Mouse (Mus musculus): ENCODE results near the gene Dnajc22. TPM values are rescaled to one million over a fixed set of nuclear protein-coding genes. Genes with fewer than 3 reads are reported as not detected.

The Dnajc22 gene
- polyA plus RNA-seq, 1 experiment = 0.78 TPM

DNA sequence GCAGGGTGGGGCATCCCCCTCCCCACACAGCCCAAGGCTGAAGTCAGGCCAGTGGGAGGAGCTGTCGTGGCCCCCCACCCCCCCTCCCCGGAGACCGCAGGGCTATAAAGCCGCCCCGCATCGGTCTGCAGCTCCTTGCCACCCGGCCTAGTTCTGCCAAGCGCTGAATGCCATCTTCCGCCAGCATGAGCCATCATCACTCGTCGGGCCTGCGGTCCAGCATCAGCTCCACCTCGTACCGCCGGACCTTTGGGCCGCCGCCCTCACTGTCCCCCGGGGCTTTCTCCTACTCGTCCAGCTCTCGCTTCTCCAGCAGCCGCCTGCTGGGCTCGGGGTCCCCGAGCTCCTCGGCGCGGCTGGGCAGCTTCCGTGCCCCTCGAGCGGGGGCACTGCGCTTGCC is 37.9 kb upstream of the Dnajc22 start, which contains the start of gene Prph:
Gene Prph (plus strand): TSS at position 135 of the 400 bp plus-strand sequence.
- Histone ChIP-seq H3K4me2 (ENCODE audit: low read depth) (peak within 1 kb of the TSS; percentile 85), H3K4me3 (peak within 1 kb of the TSS; percentile 6), H3ac (ENCODE audit: control insufficient read depth, insufficient read length) (no peak within 1 kb of the TSS), H3K36me3 (ENCODE audit: control insufficient read depth, insufficient read depth) (no peaks in the 10 kb centered on the region), H3K27me3 (ENCODE audit: control insufficient read depth, insufficient read depth, insufficient read length) (peaks cover 36% of the 10 kb centered on the region), H3K79me2 (ENCODE audit: control insufficient read depth, insufficient read depth) (no peaks in the 10 kb centered on the region)
- TF ChIP-seq CEBPB (IDR thresholded peaks at IDR 0.05; ENCODE audit: insufficient read depth, poor library complexity, severe bottlenecking) = no peak
- no peak for TF ChIP-seq TCF12 (IDR thresholded peaks at IDR 0.05; ENCODE audit: insufficient read depth, poor library complexity, severe bottlenecking)
- TF ChIP-seq REST (IDR thresholded peaks at IDR 0.05; ENCODE audit: insufficient read depth, insufficient read length) = no peak
- TF ChIP-seq MYOG (IDR thresholded peaks at IDR 0.05; ENCODE audit: control insufficient read depth in 1 of 3, insufficient read depth in 1 of 3, insufficient read length in 2 of 3, low read depth in 2 of 3) = no peak
- TF ChIP-seq TCF3 (IDR thresholded peaks at IDR 0.05; ENCODE audit: insufficient read length, low read depth) = no peak
- TF ChIP-seq USF1 (IDR thresholded peaks at IDR 0.05; ENCODE audit: low read depth) = no peak
- no peak for TF ChIP-seq MYOD1 (IDR thresholded peaks at IDR 0.05; ENCODE audit: control insufficient read depth in 1 of 3, insufficient read length in 2 of 3, low read depth in 2 of 3)

DNA sequence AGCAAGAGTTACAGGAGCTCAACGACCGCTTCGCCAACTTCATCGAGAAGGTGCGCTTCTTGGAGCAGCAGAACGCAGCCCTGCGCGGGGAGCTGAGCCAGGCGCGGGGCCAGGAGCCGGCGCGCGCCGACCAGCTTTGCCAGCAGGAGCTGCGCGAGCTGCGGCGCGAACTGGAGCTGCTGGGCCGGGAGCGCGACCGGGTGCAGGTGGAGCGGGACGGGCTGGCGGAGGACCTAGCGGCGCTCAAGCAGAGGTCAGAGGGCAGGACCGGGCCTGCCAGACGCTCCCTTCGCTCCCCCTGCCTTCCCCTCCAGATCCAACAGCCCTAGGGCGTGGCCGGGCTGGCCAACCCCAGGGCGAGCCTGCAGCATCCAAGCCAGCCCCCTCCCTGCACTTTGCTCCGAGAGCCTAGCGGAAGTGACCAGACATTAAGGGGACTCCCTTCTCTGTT is 37.4 kb upstream of the Dnajc22 start:
- TF ChIP-seq TCF12 (IDR thresholded peaks at IDR 0.05; ENCODE audit: insufficient read depth, poor library complexity, severe bottlenecking) (no peak), TCF3 (IDR thresholded peaks at IDR 0.05; ENCODE audit: insufficient read length, low read depth) (no peak), POLR2AphosphoS2 (IDR thresholded peaks at IDR 0.05; ENCODE audit: insufficient read length, low read depth) (no peak), REST (IDR thresholded peaks at IDR 0.05; ENCODE audit: insufficient read depth, insufficient read length) (no peak), E2F4 (IDR thresholded peaks at IDR 0.05; ENCODE audit: insufficient read depth) (no peak), CEBPB (IDR thresholded peaks at IDR 0.05; ENCODE audit: insufficient read depth, poor library complexity, severe bottlenecking) (no peak), SRF (IDR thresholded peaks at IDR 0.05; ENCODE audit: control insufficient read depth, insufficient read length, low read depth) (no peak), MAX (IDR thresholded peaks at IDR 0.05; ENCODE audit: low read depth) (no peak)
- peaks cover 39% of the 10 kb centered on the region for H3K27me3 ChIP-seq (ENCODE audit: control insufficient read depth, insufficient read depth, insufficient read length)
- no peaks in the 10 kb centered on the region for H3K79me2 ChIP-seq (ENCODE audit: control insufficient read depth, insufficient read depth)
- H3K4me3 ChIP-seq = peak overlapping the region; percentile 6
- H3ac ChIP-seq (ENCODE audit: control insufficient read depth, insufficient read length) = no peak overlapping the region
- no peaks in the 10 kb centered on the region for H3K36me3 ChIP-seq (ENCODE audit: control insufficient read depth, insufficient read depth)
- H3K4me2 ChIP-seq (ENCODE audit: low read depth) = peak overlapping the region; percentile 85

GRCm38 (mm10) chr15:99056332-99056731 is 36.6 kb upstream of the Dnajc22 start:
- peak overlapping the region; percentile 6 for H3K4me3 ChIP-seq
- H3K79me2 ChIP-seq (ENCODE audit: control insufficient read depth, insufficient read depth) = no peaks in the 10 kb centered on the region
- H3K4me2 ChIP-seq (ENCODE audit: low read depth) = peak overlapping the region; percentile 85
- peaks cover 46% of the 10 kb centered on the region for H3K27me3 ChIP-seq (ENCODE audit: control insufficient read depth, insufficient read depth, insufficient read length)
- no peak overlapping the region for H3ac ChIP-seq (ENCODE audit: control insufficient read depth, insufficient read length)
- no peaks in the 10 kb centered on the region for H3K36me3 ChIP-seq (ENCODE audit: control insufficient read depth, insufficient read depth)
- TF ChIP-seq MAX (IDR thresholded peaks at IDR 0.05; ENCODE audit: low read depth) (no peak), MYOD1 (IDR thresholded peaks at IDR 0.05; ENCODE audit: control insufficient read depth in 1 of 3, insufficient read length in 2 of 3, low read depth in 2 of 3) (peak in 1 of 3 experiments; percentile 42)

- H3K27me3 ChIP-seq (ENCODE audit: control insufficient read depth, insufficient read depth, insufficient read length) = peaks cover 46% of the 10 kb centered on the region
- H3K36me3 ChIP-seq (ENCODE audit: control insufficient read depth, insufficient read depth) = no peaks in the 10 kb centered on the region
- no peaks in the 10 kb centered on the region for H3K79me2 ChIP-seq (ENCODE audit: control insufficient read depth, insufficient read depth)
- no peak overlapping the region for H3K4me3 ChIP-seq
- H3ac ChIP-seq (ENCODE audit: control insufficient read depth, insufficient read length) = no peak overlapping the region
- H3K4me2 ChIP-seq (ENCODE audit: low read depth) = no peak overlapping the region
- TF ChIP-seq POLR2A (IDR thresholded peaks at IDR 0.05; ENCODE audit: insufficient read length, low read depth) = no peak
- no peak for TF ChIP-seq TCF12 (IDR thresholded peaks at IDR 0.05; ENCODE audit: insufficient read depth, poor library complexity, severe bottlenecking)
- TF ChIP-seq MAX (IDR thresholded peaks at IDR 0.05; ENCODE audit: low read depth) = no peak
- no peak for TF ChIP-seq USF1 (IDR thresholded peaks at IDR 0.05; ENCODE audit: low read depth)
- no peak for TF ChIP-seq MYOD1 (IDR thresholded peaks at IDR 0.05; ENCODE audit: control insufficient read depth in 1 of 3, insufficient read length in 2 of 3, low read depth in 2 of 3)
- no peak for TF ChIP-seq E2F4 (IDR thresholded peaks at IDR 0.05; ENCODE audit: insufficient read depth)
- no peak for TF ChIP-seq MYOG (IDR thresholded peaks at IDR 0.05; ENCODE audit: control insufficient read depth in 1 of 3, insufficient read depth in 1 of 3, insufficient read length in 2 of 3, low read depth in 2 of 3)
- no peak for TF ChIP-seq TCF3 (IDR thresholded peaks at IDR 0.05; ENCODE audit: insufficient read length, low read depth)
- no peak for TF ChIP-seq POLR2AphosphoS2 (IDR thresholded peaks at IDR 0.05; ENCODE audit: insufficient read length, low read depth)
- TF ChIP-seq SRF (IDR thresholded peaks at IDR 0.05; ENCODE audit: control insufficient read depth, insufficient read length, low read depth) = no peak
- TF ChIP-seq REST (IDR thresholded peaks at IDR 0.05; ENCODE audit: insufficient read depth, insufficient read length) = no peak
- TF ChIP-seq CEBPB (IDR thresholded peaks at IDR 0.05; ENCODE audit: insufficient read depth, poor library complexity, severe bottlenecking) = no peak
Observed at GRCm38 (mm10) chr15:99065557-99066165, 27.3 kb upstream of the Dnajc22 start.

GRCm38 (mm10) chr15:99071988-99072387 is 21.0 kb upstream of the Dnajc22 start:
- H3ac ChIP-seq (ENCODE audit: control insufficient read depth, insufficient read length) = no peak overlapping the region
- TF ChIP-seq CEBPB (IDR thresholded peaks at IDR 0.05; ENCODE audit: insufficient read depth, poor library complexity, severe bottlenecking) = no peak
- TF ChIP-seq REST (IDR thresholded peaks at IDR 0.05; ENCODE audit: insufficient read depth, insufficient read length) = no peak
- TF ChIP-seq MAX (IDR thresholded peaks at IDR 0.05; ENCODE audit: low read depth) = no peak
- TF ChIP-seq TCF12 (IDR thresholded peaks at IDR 0.05; ENCODE audit: insufficient read depth, poor library complexity, severe bottlenecking) = no peak
- no peak for TF ChIP-seq TCF3 (IDR thresholded peaks at IDR 0.05; ENCODE audit: insufficient read length, low read depth)
- TF ChIP-seq SRF (IDR thresholded peaks at IDR 0.05; ENCODE audit: control insufficient read depth, insufficient read length, low read depth) = no peak
- no peak for TF ChIP-seq POLR2AphosphoS2 (IDR thresholded peaks at IDR 0.05; ENCODE audit: insufficient read length, low read depth)
- no peak for TF ChIP-seq MYOG (IDR thresholded peaks at IDR 0.05; ENCODE audit: control insufficient read depth in 1 of 3, insufficient read depth in 1 of 3, insufficient read length in 2 of 3, low read depth in 2 of 3)

More at GRCm38 (mm10) chr15:99071988-99072387, 21.0 kb upstream of the Dnajc22 start:
- Histone ChIP-seq H3K79me2 (ENCODE audit: control insufficient read depth, insufficient read depth) (peaks cover 13% of the 10 kb centered on the region), H3K36me3 (ENCODE audit: control insufficient read depth, insufficient read depth) (no peaks in the 10 kb centered on the region), H3K4me3 (no peak overlapping the region), H3K27me3 (ENCODE audit: control insufficient read depth, insufficient read depth, insufficient read length) (peaks cover 11% of the 10 kb centered on the region), H3K4me2 (ENCODE audit: low read depth) (no peak overlapping the region)
